Mouse (Mus musculus) kidney, postnatal 0 days (tissue): ENCODE results near the gene Ubald2. TPM values are rescaled to one million over a fixed set of nuclear protein-coding genes. Genes with fewer than 3 reads are reported as not detected.
A peak's percentile ranks its signal among the peaks of the same experiment; 100 is the strongest.

Source experiments
- ATAC-seq: fragments of 200-750 bp; cut with Nextera tagmentation; replicated peaks from 2 replicates; pipeline ENCODE4 v1.8.0; 2017; ENCODE audit warnings: low read depth, moderate number of reproducible peaks, moderate TSS enrichment, moderate library complexity; ENCODE audit not compliant: low FRiP score
- DNase-seq: peaks from one replicate; pipeline ENCODE4 v3.0.0-alpha.2; 2016; ENCODE audit warnings: low spot score
- H3K27ac ChIP-seq: fragments of 300-500 bp; sonication (generic); 2 replicates; pipeline ENCODE4 v1.5.1; 2014; ENCODE audit warnings: mild to moderate bottlenecking
- H3K27me3 ChIP-seq: fragments of 300-500 bp; sonication (generic); 2 replicates; pipeline ENCODE4 v1.6.1; 2014; ENCODE audit warnings: low read length, mixed read lengths; ENCODE audit not compliant: insufficient read depth
- H3K36me3 ChIP-seq: fragments of 300-500 bp; sonication (generic); 2 replicates; pipeline ENCODE4 v1.6.1; 2014; ENCODE audit warnings: low read length, mixed read lengths; ENCODE audit not compliant: insufficient read depth
- H3K4me1 ChIP-seq: fragments of 300-500 bp; sonication (generic); replicated peaks from 2 replicates; pipeline ENCODE4 v1.6.1; 2014; ENCODE audit warnings: antibody characterized with exemption, low read length, mixed read lengths; ENCODE audit not compliant: insufficient read depth
- H3K4me2 ChIP-seq: fragments of 300-500 bp; sonication (generic); 2 replicates; pipeline ENCODE4 v1.6.1; 2014; ENCODE audit warnings: mild to moderate bottlenecking, low read length, moderate library complexity, mixed read lengths
- H3K4me3 ChIP-seq: fragments of 300-500 bp; sonication (generic); replicated peaks from 2 replicates; pipeline ENCODE4 v1.5.1; 2014; ENCODE audit warnings: low read depth, low read length
- H3K9ac ChIP-seq: fragments of 300-500 bp; sonication (generic); 2 replicates; pipeline ENCODE4 v1.6.1; 2014; ENCODE audit warnings: low read depth, low read length
- H3K9me3 ChIP-seq: fragments of 300-500 bp; sonication (generic); replicated peaks from 2 replicates; pipeline ENCODE4 v1.6.1; 2016; ENCODE audit warnings: low read length, inconsistent platforms, mixed read lengths
- CTCF ChIP-seq: IDR thresholded peaks from 2 replicates; pipeline ENCODE4 v1.5.1; 2016; ENCODE audit warnings: antibody characterized with exemption, low read depth, mild to moderate bottlenecking, moderate library complexity
- whole genome bisulfite sequencing: fragments of 180-500 bp; shearing (Covaris S2); extraction: QIAGEN DNeasy Blood & Tissue Kit; methylation state at CpG from one replicate; pipeline ENCODE4 v1.1.7; 2014; 5-methylcytosine and 5-hydroxymethylcytosine counted together
- polyA plus RNA-seq: library from polyadenylated mRNA; unstranded; fragments of >200 nt; fragmentation: Nextera tagmentation; extraction: Ambion mirVana; gene quantifications from 2 replicates; pipeline ENCODE4 v1.2.1, GENCODE M21; 2015

The Ubald2 gene
- polyA plus RNA-seq, 1 experiment from 2014 or later = 53.5 TPM

DNA sequence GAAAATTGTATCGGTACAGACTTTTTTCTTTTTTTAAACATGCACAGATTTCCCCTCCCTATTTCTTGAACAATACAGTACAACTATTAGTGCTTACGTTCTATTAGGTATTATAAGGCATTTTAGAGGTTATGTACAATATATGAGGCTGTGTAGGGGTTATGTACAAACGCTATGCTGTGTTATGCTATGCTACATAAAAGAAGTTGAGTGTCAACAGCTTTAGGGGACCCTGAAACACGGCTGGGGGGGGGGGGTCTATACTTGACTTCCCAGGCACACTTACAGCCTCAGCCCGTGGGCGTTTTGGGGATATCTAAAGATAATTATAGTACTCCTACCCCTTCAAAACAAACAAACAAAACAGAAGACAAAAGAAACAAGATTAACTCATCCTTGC, 1.8 kb upstream of the Ubald2 start:
- no peak overlapping the region for H3K4me3 ChIP-seq
- WGBS = 68% methylated on average over 6 of the region's 6 CpGs
- no peaks in the 10 kb centered on the region for H3K9me3 ChIP-seq
- H3K27me3 ChIP-seq = no peaks in the 10 kb centered on the region
- no peak overlapping the region for H3K9ac ChIP-seq
- DNase-seq (no peak), ATAC-seq (no peak)
- H3K4me1 ChIP-seq = peaks cover 24% of the 10 kb centered on the region
- no peak overlapping the region for H3K4me2 ChIP-seq
- H3K36me3 ChIP-seq = peaks cover 1% of the 10 kb centered on the region; the same call in 1 of the 2 replicates
- no peak for TF ChIP-seq CTCF
- peak overlapping the region; percentile 71; the same call in 1 of the 2 replicates for H3K27ac ChIP-seq

DNA sequence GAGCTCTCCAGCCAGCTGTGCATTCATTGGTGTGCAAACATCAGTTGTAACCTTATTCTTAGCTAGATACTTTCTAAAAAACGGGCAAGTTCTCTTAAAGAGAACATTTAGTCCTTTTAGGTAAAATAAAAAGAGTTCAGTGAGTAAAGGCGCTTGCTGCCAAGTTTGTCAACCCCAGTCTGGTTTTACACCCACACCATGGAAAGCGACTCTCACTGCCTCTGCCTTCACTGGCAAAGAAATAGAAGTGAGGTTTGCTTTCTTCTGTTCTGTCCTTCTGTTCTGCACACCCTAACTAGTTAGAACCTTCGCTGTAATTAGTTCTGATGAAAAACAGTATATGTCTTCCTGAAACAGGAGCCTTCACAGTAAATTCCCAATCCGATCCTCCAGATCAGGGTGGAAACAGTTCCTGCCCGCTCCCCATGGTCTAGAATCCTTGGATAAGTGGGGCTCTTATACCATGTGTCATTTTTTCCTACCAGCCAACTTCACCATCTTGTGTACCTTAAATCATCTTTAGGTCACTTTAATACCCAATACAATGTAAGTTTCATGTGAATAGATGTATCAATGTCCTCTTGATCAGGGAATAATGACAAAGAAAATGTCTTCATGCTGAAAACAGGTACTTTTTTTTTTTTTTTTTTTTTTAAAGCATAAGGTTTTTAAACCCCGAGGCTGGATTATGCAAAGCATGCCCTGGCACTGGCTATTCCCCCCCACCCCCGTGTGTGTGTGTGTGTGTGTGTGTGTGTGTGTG, 1.1 kb upstream of the Ubald2 start:
- no peaks in the 10 kb centered on the region for H3K9me3 ChIP-seq
- H3K4me1 ChIP-seq = peaks cover 30% of the 10 kb centered on the region
- no peak overlapping the region for H3K9ac ChIP-seq
- DNase-seq (no peak), ATAC-seq (no peak)
- peaks cover 7% of the 10 kb centered on the region for H3K36me3 ChIP-seq
- peak overlapping the region; percentile 35; the same call in 1 of the 2 replicates for H3K4me2 ChIP-seq
- no peak for TF ChIP-seq CTCF
- H3K27ac ChIP-seq = no peak overlapping the region
- 73% methylated on average over 8 of the region's 8 CpGs for WGBS
- no peak overlapping the region for H3K4me3 ChIP-seq
- no peaks in the 10 kb centered on the region for H3K27me3 ChIP-seq

DNA sequence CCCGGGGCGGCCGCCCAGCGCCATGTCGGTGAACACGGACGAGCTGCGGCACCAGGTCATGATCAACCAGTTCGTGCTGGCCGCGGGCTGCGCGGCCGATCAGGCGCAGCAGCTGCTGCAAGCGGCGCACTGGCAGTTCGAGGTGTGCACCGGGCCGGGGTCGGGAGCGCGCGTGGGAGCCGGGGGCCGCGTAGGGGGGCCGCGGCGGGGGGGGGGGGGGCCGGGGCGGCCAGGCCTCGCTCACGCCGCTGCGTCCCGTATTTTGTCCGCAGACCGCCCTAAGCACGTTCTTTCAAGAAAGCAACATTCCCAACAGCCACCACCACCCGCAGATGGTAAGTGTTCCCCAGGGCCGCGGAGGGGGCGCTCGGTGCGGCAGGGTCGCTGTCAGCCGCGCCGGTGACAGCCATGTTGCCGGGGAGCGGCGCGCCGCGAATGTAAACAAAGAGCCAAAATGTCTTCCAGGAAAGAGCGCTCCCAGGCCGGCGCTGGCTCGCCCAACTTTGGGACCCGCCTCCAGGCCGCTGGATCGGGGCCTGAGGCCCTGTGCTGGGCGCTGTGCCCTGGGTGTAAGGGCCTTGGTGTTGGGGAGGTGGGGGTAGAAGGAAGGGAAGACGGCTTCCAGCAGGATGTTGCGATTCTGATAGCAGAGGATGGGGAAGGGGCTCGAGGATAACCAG, 533 bp downstream of the Ubald2 start:
- WGBS = under 1% methylated on average over 39 of the region's 67 CpGs
- ATAC-seq = no peak
- H3K4me3 ChIP-seq = peak overlapping the region; percentile 63
- no peaks in the 10 kb centered on the region for H3K27me3 ChIP-seq
- H3K27ac ChIP-seq = peak overlapping the region; percentile 95
- H3K36me3 ChIP-seq = peaks cover 10% of the 10 kb centered on the region
- no peaks in the 10 kb centered on the region for H3K9me3 ChIP-seq
- peak overlapping the region; percentile 73 for H3K4me2 ChIP-seq
- DNase-seq = peak; percentile 75
- no peak for TF ChIP-seq CTCF
- H3K9ac ChIP-seq = peak overlapping the region; percentile 93
- H3K4me1 ChIP-seq = peaks cover 20% of the 10 kb centered on the region

DNA sequence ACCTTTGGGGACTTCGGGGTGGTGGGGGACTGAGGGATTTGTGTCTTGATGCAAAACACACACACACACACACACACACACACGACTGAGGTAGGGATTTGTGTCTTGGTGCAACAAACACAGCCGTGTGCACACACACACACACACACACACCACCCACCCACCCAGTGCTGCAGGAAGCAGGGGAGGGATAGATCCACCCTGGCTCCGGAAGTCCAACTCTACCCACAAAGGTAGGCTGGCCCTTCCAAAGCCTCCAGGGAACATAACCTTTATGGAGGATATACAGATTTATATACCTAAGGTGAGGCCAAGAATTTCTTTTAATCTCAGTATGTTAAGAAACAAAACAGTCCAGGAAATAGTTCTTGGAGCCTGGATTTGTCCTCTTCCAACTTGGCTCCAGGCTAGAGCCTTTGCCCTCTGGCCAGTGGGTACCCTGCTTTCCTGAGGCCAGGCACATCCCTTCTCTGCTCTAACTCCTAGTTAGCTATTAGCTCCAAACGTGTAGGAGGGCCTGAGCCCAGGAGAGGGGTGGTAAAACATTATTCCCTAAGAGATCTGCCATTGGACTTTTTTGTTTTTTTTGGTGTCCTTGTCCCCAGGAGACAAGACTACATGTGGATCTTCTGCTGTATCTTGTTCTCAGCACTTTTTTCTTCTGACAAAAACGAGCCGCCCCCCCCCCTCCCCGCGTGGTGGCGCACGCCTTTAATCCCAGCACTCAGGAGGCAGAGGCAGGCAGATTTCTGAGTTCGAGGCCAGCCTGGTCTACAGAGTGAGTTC, 1.3 kb downstream of the Ubald2 start:
- Histone ChIP-seq H3K27ac (peak overlapping the region; percentile 95), H3K9ac (peak overlapping the region; percentile 93), H3K36me3 (peaks cover 16% of the 10 kb centered on the region), H3K4me3 (peak overlapping the region; percentile 63), H3K4me2 (peak overlapping the region; percentile 73), H3K9me3 (no peaks in the 10 kb centered on the region), H3K4me1 (peaks cover 20% of the 10 kb centered on the region), H3K27me3 (no peaks in the 10 kb centered on the region)
- TF ChIP-seq CTCF = no peak
- WGBS = 46% methylated on average over 12 of the region's 12 CpGs
- DNase-seq = peak; percentile 59
- no peak for ATAC-seq

DNA sequence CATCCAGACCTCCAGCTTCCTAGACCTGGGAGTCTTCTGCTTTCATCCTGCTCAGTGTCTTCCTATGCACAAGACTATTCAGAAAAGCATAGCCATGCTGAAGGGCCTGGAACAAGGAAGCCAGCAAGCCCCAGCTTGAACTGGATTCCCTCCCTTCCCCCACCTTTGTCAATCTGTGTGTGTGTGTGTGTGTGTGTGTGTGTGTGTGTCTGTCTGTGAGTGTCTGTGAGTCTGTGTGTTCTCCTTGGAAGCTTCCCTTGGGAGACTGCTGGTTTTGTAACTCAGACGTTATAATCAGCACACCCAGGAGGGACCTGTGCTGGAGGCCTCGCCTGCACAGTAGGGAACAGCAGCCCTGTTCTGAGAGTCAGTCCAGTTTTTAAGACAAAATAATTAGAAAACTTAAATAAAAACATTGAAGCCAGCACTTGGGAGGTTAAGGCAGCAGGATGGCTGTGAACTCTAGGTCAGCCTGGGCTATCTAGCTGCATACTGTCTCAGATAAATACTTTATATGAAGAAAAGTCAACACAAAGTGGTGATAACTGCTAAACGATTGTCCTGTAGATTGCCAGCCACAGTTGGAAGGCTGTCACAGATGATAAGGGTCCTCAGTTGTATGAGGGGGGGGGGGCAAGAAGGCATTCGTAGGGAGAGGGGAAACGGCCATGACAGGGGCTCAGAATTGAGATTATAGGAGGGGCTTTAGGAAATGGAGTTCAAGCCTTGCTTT, 2.3 kb downstream of the Ubald2 start:
- peak overlapping the region; percentile 39 for H3K27ac ChIP-seq
- H3K4me2 ChIP-seq = peak overlapping the region; percentile 73
- 0 out of 2 replicates have a peak overlapping the region, but pooled peaks have one; percentile 7 for H3K4me3 ChIP-seq
- no peaks in the 10 kb centered on the region for H3K9me3 ChIP-seq
- TF ChIP-seq CTCF = no peak
- no peak overlapping the region for H3K9ac ChIP-seq
- peaks cover 20% of the 10 kb centered on the region for H3K4me1 ChIP-seq
- H3K36me3 ChIP-seq = peaks cover 16% of the 10 kb centered on the region
- DNase-seq (no peak), ATAC-seq (no peak)
- no peaks in the 10 kb centered on the region for H3K27me3 ChIP-seq
- 54% methylated on average over 5 of the region's 5 CpGs for WGBS
